Mouse (Mus musculus) limb, embryonic 13.5 days (tissue): ENCODE results near the gene Pip4k2c. TPM values are rescaled to one million over a fixed set of nuclear protein-coding genes. Genes with fewer than 3 reads are reported as not detected.

ENCODE experiments used
- ATAC-seq: fragments of 200-750 bp; cut with Nextera tagmentation; 2 replicates; pipeline ENCODE4 v1.8.0; 2017; ENCODE audit warnings: low read depth, moderate number of reproducible peaks, moderate TSS enrichment; ENCODE audit not compliant: low FRiP score
- H3K27ac ChIP-seq: fragments of 300-500 bp; sonication (generic); 2 replicates; pipeline ENCODE4 v1.5.1; 2015; ENCODE audit warnings: inconsistent platforms, mild to moderate bottlenecking, moderate library complexity
- H3K27me3 ChIP-seq: fragments of 300-500 bp; sonication (generic); 2 replicates; pipeline ENCODE4 v1.6.1; 2015; ENCODE audit warnings: mild to moderate bottlenecking, inconsistent platforms
- H3K36me3 ChIP-seq: fragments of 300-500 bp; sonication (generic); 2 replicates; pipeline ENCODE4 v1.6.1; 2015; ENCODE audit warnings: inconsistent platforms, mild to moderate bottlenecking, moderate library complexity
- H3K4me1 ChIP-seq: fragments of 300-500 bp; sonication (generic); 2 replicates; pipeline ENCODE4 v1.6.1; 2015; ENCODE audit warnings: inconsistent platforms
- H3K4me2 ChIP-seq: fragments of 300-500 bp; sonication (generic); replicated peaks from 2 replicates; pipeline ENCODE4 v1.6.1; 2015; ENCODE audit warnings: inconsistent platforms, mild to moderate bottlenecking, moderate library complexity
- H3K4me3 ChIP-seq: fragments of 300-500 bp; sonication (generic); 2 replicates; pipeline ENCODE4 v1.5.1; 2015; ENCODE audit warnings: moderate library complexity, mild to moderate bottlenecking, inconsistent platforms
- H3K9ac ChIP-seq: fragments of 300-500 bp; sonication (generic); 2 replicates; pipeline ENCODE4 v1.6.1; 2015; ENCODE audit warnings: mild to moderate bottlenecking, inconsistent platforms
- H3K9me3 ChIP-seq: fragments of 300-500 bp; sonication (generic); 2 replicates; pipeline ENCODE4 v1.6.1; 2016; ENCODE audit warnings: inconsistent platforms
- WGBS: fragments of 180-500 bp; shearing (Covaris S2); methylation state at CpG from one replicate; pipeline ENCODE4 v1.1.7; 2015; 5-methylcytosine and 5-hydroxymethylcytosine counted together
- polyA plus RNA-seq: library from polyadenylated mRNA; unstranded; fragments of >200 nt; fragmentation: Nextera tagmentation; extraction: Ambion mirVana; gene quantifications from 2 replicates; pipeline ENCODE4 v1.2.1, GENCODE M21; 2015

Gene Pip4k2c
- polyA plus RNA-seq, 1 experiment from 2014 or later: 29.1 TPM

- no peak overlapping the region for H3K27ac ChIP-seq
- WGBS: 88% methylated on average over 10 of the region's 10 CpGs
- H3K27me3 ChIP-seq: no peaks in the 10 kb centered on the region
- no peak overlapping the region for H3K4me3 ChIP-seq
- H3K9me3 ChIP-seq: no peaks in the 10 kb centered on the region
- no peak for ATAC-seq
- peaks cover 78% of the 10 kb centered on the region for H3K36me3 ChIP-seq
- no peak overlapping the region for H3K4me2 ChIP-seq
- peaks cover 8% of the 10 kb centered on the region for H3K4me1 ChIP-seq
- H3K9ac ChIP-seq: no peak overlapping the region
These were observed 6.0 kb downstream of the Pip4k2c start for GRCm38 (mm10) chr10:127205373-127205772.

- H3K4me3 ChIP-seq: no peak overlapping the region
- H3K9me3 ChIP-seq: no peaks in the 10 kb centered on the region
- no peak for ATAC-seq
- H3K4me1 ChIP-seq: peaks cover under 1% of the 10 kb centered on the region; the same call in 1 of the 2 replicates
- no peaks in the 10 kb centered on the region for H3K27me3 ChIP-seq
- peaks cover 86% of the 10 kb centered on the region for H3K36me3 ChIP-seq
- H3K27ac ChIP-seq: no peak overlapping the region
- 85% methylated on average over 5 of the region's 5 CpGs for whole genome bisulfite sequencing
- no peak overlapping the region for H3K9ac ChIP-seq
- H3K4me2 ChIP-seq: no peak overlapping the region
These were observed 6.8 kb downstream of the Pip4k2c start for GRCm38 (mm10) chr10:127204589-127204988.

GRCm38 (mm10) chr10:127203106-127203505 lies 8.3 kb downstream of the Pip4k2c start:
- ATAC-seq: no peak
- WGBS: 90% methylated on average over 3 of the region's 3 CpGs
- peaks cover 93% of the 10 kb centered on the region for H3K36me3 ChIP-seq

GRCm38 (mm10) chr10:127200279-127200678 lies 11.1 kb downstream of the Pip4k2c start:
- Histone ChIP-seq H3K27ac (no peak overlapping the region), H3K4me2 (no peak overlapping the region), H3K9me3 (no peaks in the 10 kb centered on the region), H3K27me3 (no peaks in the 10 kb centered on the region), H3K4me3 (no peak overlapping the region), H3K9ac (no peak overlapping the region), H3K4me1 (peaks cover 14% of the 10 kb centered on the region), H3K36me3 (peaks cover 76% of the 10 kb centered on the region)
- ATAC-seq: no peak
- WGBS: 82% methylated on average over 8 of the region's 8 CpGs

More at GRCm38 (mm10) chr10:127203106-127203505, 8.3 kb downstream of the Pip4k2c start:
- Histone ChIP-seq H3K9me3 (no peaks in the 10 kb centered on the region), H3K4me3 (no peak overlapping the region), H3K4me1 (no peaks in the 10 kb centered on the region), H3K9ac (no peak overlapping the region), H3K27me3 (no peaks in the 10 kb centered on the region), H3K27ac (no peak overlapping the region), H3K4me2 (no peak overlapping the region)

- Histone ChIP-seq H3K36me3 (peaks cover 68% of the 10 kb centered on the region), H3K27ac (no peak overlapping the region)
These were observed 11.9 kb downstream of the Pip4k2c start for GRCm38 (mm10) chr10:127199474-127199873.

GRCm38 (mm10) chr10:127199068-127199467 lies 12.3 kb downstream of the Pip4k2c start:
- 80% methylated on average over 5 of the region's 5 CpGs for WGBS
- ATAC-seq: no peak
- Histone ChIP-seq H3K4me1 (peaks cover 24% of the 10 kb centered on the region), H3K9me3 (no peaks in the 10 kb centered on the region), H3K27me3 (no peaks in the 10 kb centered on the region), H3K4me2 (no peak overlapping the region), H3K4me3 (no peak overlapping the region), H3K36me3 (peaks cover 65% of the 10 kb centered on the region), H3K9ac (no peak overlapping the region; the same call in 1 of the 2 replicates), H3K27ac (peak overlapping the region; percentile 12; the same call in 1 of the 2 replicates)

More at GRCm38 (mm10) chr10:127199474-127199873, 11.9 kb downstream of the Pip4k2c start:
- WGBS: 84% methylated on average over 11 of the region's 11 CpGs
- H3K4me1 ChIP-seq: peaks cover 20% of the 10 kb centered on the region
- no peaks in the 10 kb centered on the region for H3K27me3 ChIP-seq
- no peak overlapping the region for H3K4me3 ChIP-seq
- no peak overlapping the region for H3K4me2 ChIP-seq
- no peak overlapping the region for H3K9ac ChIP-seq
- no peak for ATAC-seq
- no peaks in the 10 kb centered on the region for H3K9me3 ChIP-seq

GRCm38 (mm10) chr10:127198492-127198891 lies 12.9 kb downstream of the Pip4k2c start:
- no peak for ATAC-seq
- WGBS: 56% methylated on average over 2 of the region's 2 CpGs
- no peak overlapping the region for H3K27ac ChIP-seq
- no peak overlapping the region for H3K4me2 ChIP-seq
- H3K36me3 ChIP-seq: peaks cover 62% of the 10 kb centered on the region
- H3K9me3 ChIP-seq: no peaks in the 10 kb centered on the region
- H3K4me3 ChIP-seq: no peak overlapping the region
- no peak overlapping the region for H3K9ac ChIP-seq
- H3K4me1 ChIP-seq: peaks cover 24% of the 10 kb centered on the region
- H3K27me3 ChIP-seq: no peaks in the 10 kb centered on the region

- Histone ChIP-seq H3K36me3 (peaks cover 62% of the 10 kb centered on the region), H3K27me3 (no peaks in the 10 kb centered on the region), H3K9me3 (no peaks in the 10 kb centered on the region), H3K27ac (peak overlapping the region; percentile 67; the same call in 1 of the 2 replicates), H3K4me1 (peaks cover 31% of the 10 kb centered on the region), H3K4me2 (no peak overlapping the region), H3K4me3 (no peak overlapping the region), H3K9ac (no peak overlapping the region)
- WGBS: 85% methylated on average over 11 of the region's 11 CpGs
- ATAC-seq: no peak
These were observed 13.8 kb downstream of the Pip4k2c start for GRCm38 (mm10) chr10:127197505-127198110.

- H3K4me3 ChIP-seq: no peak overlapping the region
- peaks cover 35% of the 10 kb centered on the region for H3K4me1 ChIP-seq
- H3K27me3 ChIP-seq: no peaks in the 10 kb centered on the region
- no peaks in the 10 kb centered on the region for H3K9me3 ChIP-seq
- ATAC-seq: no peak
- WGBS: 88% methylated on average over 8 of the region's 8 CpGs
- H3K9ac ChIP-seq: no peak overlapping the region
- peak overlapping the region; percentile 67 for H3K27ac ChIP-seq
- no peak overlapping the region for H3K4me2 ChIP-seq
- peaks cover 61% of the 10 kb centered on the region for H3K36me3 ChIP-seq
These were observed 14.3 kb downstream of the Pip4k2c start for GRCm38 (mm10) chr10:127197104-127197503.

GRCm38 (mm10) chr10:127196392-127196791 lies 15.0 kb downstream of the Pip4k2c start:
- Histone ChIP-seq H3K4me3 (peak overlapping the region; percentile 90), H3K4me2 (peak overlapping the region; percentile 86), H3K27me3 (no peaks in the 10 kb centered on the region), H3K9ac (peak overlapping the region; percentile 94), H3K27ac (peak overlapping the region; percentile 94), H3K4me1 (peaks cover 36% of the 10 kb centered on the region), H3K9me3 (no peaks in the 10 kb centered on the region), H3K36me3 (peaks cover 60% of the 10 kb centered on the region)
- ATAC-seq: peak; percentile 83
- 2% methylated on average over 5 of the region's 5 CpGs for WGBS

- H3K27me3 ChIP-seq: no peaks in the 10 kb centered on the region
- H3K36me3 ChIP-seq: peaks cover 63% of the 10 kb centered on the region
These were observed 15.9 kb downstream of the Pip4k2c start, which contains the start of gene Dtx3 for GRCm38 (mm10) chr10:127195328-127196129. Gene Dtx3, minus strand, starts transcription at chr10:127195728.

More at GRCm38 (mm10) chr10:127195328-127196129, 15.9 kb downstream of the Pip4k2c start, which contains the start of gene Dtx3:
- Histone ChIP-seq H3K4me3 (peak within 1 kb of the TSS; percentile 90), H3K4me2 (peak within 1 kb of the TSS; percentile 86), H3K27ac (peak within 1 kb of the TSS; percentile 94), H3K9me3 (no peaks in the 10 kb centered on the region), H3K4me1 (peaks cover 45% of the 10 kb centered on the region), H3K9ac (peak within 1 kb of the TSS; percentile 94)
- ATAC-seq: peak; percentile 57
- 0% methylated on average over 27 of the region's 47 CpGs for WGBS
